In the genomic region with DNA sequence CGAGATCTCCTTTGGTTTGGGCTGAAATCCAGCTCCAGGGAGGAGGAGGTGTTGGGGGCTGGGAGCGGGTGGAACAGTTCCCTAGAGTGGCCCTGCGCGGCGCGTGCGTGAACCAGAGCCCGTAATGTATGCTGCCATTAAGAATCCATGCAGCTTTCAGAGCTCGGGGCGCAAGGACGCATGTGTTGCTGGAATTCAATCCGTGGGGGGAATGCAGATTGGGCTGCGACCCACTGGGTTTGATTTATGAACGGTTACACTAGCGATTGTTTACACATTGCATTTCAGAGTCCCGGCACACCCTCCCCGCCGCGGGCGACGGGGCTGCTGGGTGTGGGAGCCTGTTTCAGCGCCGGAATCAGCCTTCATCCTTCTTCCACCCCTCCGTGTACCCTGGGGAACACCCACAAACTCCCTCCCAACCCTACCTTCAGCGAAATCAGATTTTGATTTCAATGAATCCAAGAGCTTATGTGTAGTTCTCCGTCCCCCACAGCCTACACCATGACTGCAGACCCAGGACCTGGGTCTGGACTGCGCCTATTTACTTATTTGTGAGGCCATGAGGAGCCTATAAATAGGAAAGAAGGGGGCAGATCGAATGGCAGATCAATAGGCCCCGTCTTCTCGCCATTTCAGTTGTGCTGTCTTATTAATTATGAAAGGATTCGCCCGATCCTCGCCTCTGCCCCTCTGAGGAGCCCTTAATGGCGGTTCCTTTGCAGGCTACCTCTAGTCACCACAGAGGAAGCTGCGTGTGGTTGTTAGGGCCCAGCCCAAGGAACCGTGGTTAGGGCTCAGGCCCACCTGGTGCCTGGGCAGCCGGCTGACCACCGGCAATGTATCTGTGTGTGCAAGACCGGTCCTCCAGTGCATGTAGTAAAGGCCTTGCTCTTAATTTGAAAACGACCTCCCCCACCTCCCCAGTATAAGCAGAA, we compare ENCODE assay signal across 8 mouse cellular contexts. TPM values are rescaled to one million over a fixed set of nuclear protein-coding genes. Genes with fewer than 3 reads are reported as not detected.
DNase-seq lines count a peak whose midpoint lies in the region; ATAC-seq and TF ChIP-seq lines count a peak whose summit lies in the region.

No protein-coding gene starts in this region.

- H3K9me3 ChIP-seq in forebrain, embryonic 11.5 days (ENCODE audit: control insufficient read depth, low read length): no peaks in the 10 kb centered on the region

- no peaks in the 10 kb centered on the region for H3K36me3 ChIP-seq in forebrain, embryonic 11.5 days (ENCODE audit: control insufficient read depth, insufficient read depth, low read length)
- H3K36me3 ChIP-seq in liver, adult 2 months (ENCODE audit: control insufficient read depth, insufficient read depth, low read length): peaks cover 8% of the 10 kb centered on the region

- peak overlapping the region; percentile 16; the same call in 1 of the 2 replicates for H3K9ac ChIP-seq in forebrain, embryonic 11.5 days (ENCODE audit: low read length)
- H3K9ac ChIP-seq in liver, adult 2 months (ENCODE audit: low read depth, low read length): peak overlapping the region; percentile 46

- peak overlapping the region; percentile 23 for H3K4me3 ChIP-seq in forebrain, embryonic 11.5 days (ENCODE audit: low read depth, low read length)
- peak overlapping the region; percentile 22; the same call in 1 of the 2 replicates for H3K4me3 ChIP-seq in liver, adult 2 months (ENCODE audit: insufficient read depth, low read depth, low read length)

- H3K4me2 ChIP-seq in forebrain, embryonic 11.5 days (ENCODE audit: low read depth, low read length, severe bottlenecking): peak overlapping the region; percentile 43

- peaks cover 2% of the 10 kb centered on the region; the same call in 1 of the 2 replicates for H3K79me2 ChIP-seq in liver, adult 2 months (ENCODE audit: control insufficient read depth, insufficient read depth, low read length)

- ATAC-seq in forebrain, embryonic 11.5 days (replicated peaks; ENCODE audit: low FRiP score): peak; percentile 63; the same call in 1 of the 2 replicates
- ATAC-seq in inflammation-experienced regulatory T-cells, adult 6 months: peak; percentile 19

- no peak for TF ChIP-seq POLR2A in brain, embryonic 14.5 days (IDR thresholded peaks at IDR 0.05; ENCODE audit: borderline replicate concordance, extremely low read depth, insufficient read depth, insufficient read length, poor library complexity, severe bottlenecking)
- TF ChIP-seq POLR2A in liver, adult 2 months (IDR thresholded peaks at IDR 0.05; ENCODE audit: extremely low read depth, insufficient read depth, low read length): no peak

- peak; percentile 23 for DNase-seq in adrenal gland, postnatal 14 days
- no peak for DNase-seq in adrenal gland, postnatal 4 days (ENCODE audit: low spot score in 2 of 2)
- peak; percentile 95 for DNase-seq in brain, embryonic 14.5 days (ENCODE audit: low read depth)
- peak; percentile 77 for DNase-seq in forebrain, embryonic 11.5 days (ENCODE audit: low spot score)
- peak; percentile 33 for DNase-seq in liver, adult 2 months (ENCODE audit: extremely low read depth, low read depth, low spot score)
- DNase-seq in right cerebral cortex, adult 2 months (ENCODE audit: low spot score in 2 of 2): peak; percentile 68 to 76
- DNase-seq in gastrocnemius, adult 18-20 months (ENCODE audit: low spot score): no peak

- peaks cover 69% of the 10 kb centered on the region for H3K27me3 ChIP-seq in forebrain, embryonic 11.5 days (ENCODE audit: control insufficient read depth, insufficient read depth, low read length)
- no peaks in the 10 kb centered on the region; the same call in 1 of the 2 replicates for H3K27me3 ChIP-seq in liver, adult 2 months (ENCODE audit: control insufficient read depth, insufficient read depth, low read length)

- peaks cover 19% of the 10 kb centered on the region for H3K4me1 ChIP-seq in forebrain, embryonic 11.5 days (replicated peaks; ENCODE audit: control insufficient read depth, insufficient read depth, low read length)
- peaks cover 7% of the 10 kb centered on the region for H3K4me1 ChIP-seq in liver, adult 2 months (ENCODE audit: control insufficient read depth, insufficient read depth, low read length)

- no peak for TF ChIP-seq CTCF in brain, embryonic 14.5 days (IDR thresholded peaks at IDR 0.05; ENCODE audit: borderline replicate concordance, extremely low read depth, insufficient read depth, insufficient read length)
- no peak for TF ChIP-seq CTCF in liver, adult 2 months (IDR thresholded peaks at IDR 0.05; ENCODE audit: low read depth, low read length)

- H3K27ac ChIP-seq in forebrain, embryonic 11.5 days (ENCODE audit: low read depth, low read length): peak overlapping the region; percentile 26; the same call in 1 of the 2 replicates
- H3K27ac ChIP-seq in liver, adult 2 months (replicated peaks; ENCODE audit: insufficient read depth, low read depth, low read length): no peak overlapping the region; the same call in 1 of the 2 replicates

- under 1% methylated on average over 40 of the region's 40 CpGs for WGBS in forebrain, embryonic 11.5 days
- WGBS in liver, adult 2 months: 16% methylated on average over 40 of the region's 40 CpGs

RNA-seq across cellular contexts. Expression of a gene that starts 10.1 kb away (rescaled TPM):
- total RNA-seq in adrenal gland, postnatal 14 days (2021): 5.9 and 40.5 TPM in 2 replicates
- total RNA-seq in adrenal gland, postnatal 4 days (2021): 10 to 100 TPM in 1 of 2 experiments, 1 to 10 TPM in 1; 3.5 to 17.2 TPM
- 67.3 and 67.5 TPM in 2 replicates for polyA plus RNA-seq in brain, embryonic 14.5 days (2012; rRNA removed)
- polyA plus RNA-seq in forebrain, embryonic 11.5 days (2014; fragmentation: Nextera tagmentation; extraction: Ambion mirVana): 36.6 and 36.7 TPM in 2 replicates
- polyA plus RNA-seq in inflammation-experienced regulatory T-cells, adult 6 months (2017; shearing (Covaris generic)): 10 to 100 TPM; 36.9 to 46.4 (median 42.7) TPM
- total RNA-seq in liver, adult 2 months (2014; rRNA removed): 219 and 292 TPM in 2 replicates
- polyA plus RNA-seq in liver, adult 2 months (2012; rRNA removed): 213 and 233 TPM in 2 replicates
- total RNA-seq in gastrocnemius, adult 18-20 months (2021): 1 to 10 TPM in 1 of 2 experiments, under 1 TPM in 1; 0.55 to 1.1 TPM

Comparison
In these comparisons a context has a peak if more than half of its experiments do, and no peak if none do; other contexts are left out.
1. DNase-seq: peak in adrenal gland, postnatal 14 days (single experiment), brain, embryonic 14.5 days (single experiment), forebrain, embryonic 11.5 days (single experiment), liver, adult 2 months (single experiment) and right cerebral cortex, adult 2 months (2 of 2); none in adrenal gland, postnatal 4 days (0 of 2) and gastrocnemius, adult 18-20 months (single experiment).